Mouse (Mus musculus): ENCODE measurements around the gene Prss42. TPM values are rescaled to one million over a fixed set of nuclear protein-coding genes. Genes with fewer than 3 reads are reported as not detected.
A peak's percentile ranks its signal among the peaks of the same experiment; 100 is the strongest.

Prss42 gene
- polyA plus RNA-seq (2015; fragmentation: Nextera tagmentation; extraction: Ambion mirVana), result not detected in 2 replicates

- Histone ChIP-seq H3K4me3 (replicated peaks) (no peak within 1 kb of the TSS), H3K36me3 (no peaks in the 10 kb centered on the region), H3K9ac (no peak within 1 kb of the TSS), H3K27ac (replicated peaks) (no peak within 1 kb of the TSS), H3K27me3 (no peaks in the 10 kb centered on the region), H3K4me2 (replicated peaks) (no peak within 1 kb of the TSS), H3K9me3 (replicated peaks) (no peaks in the 10 kb centered on the region), H3K4me1 (no peaks in the 10 kb centered on the region)
- 91% methylated on average over 14 of the region's 14 CpGs for WGBS
- no peak for ATAC-seq (ENCODE audit: insufficient number of reproducible peaks, low FRiP score, low TSS enrichment, low read depth)
These were observed at the start of gene Prss42 for GRCm38 (mm10) chr9:110797866-110798265. Gene Prss42 (plus strand): TSS chr9:110798166.

- no peaks in the 10 kb centered on the region for H3K36me3 ChIP-seq
- ATAC-seq (ENCODE audit: insufficient number of reproducible peaks, low FRiP score, low TSS enrichment, low read depth), result no peak
- peaks cover 49% of the 10 kb centered on the region for H3K4me1 ChIP-seq
- 58% methylated on average over 2 of the region's 2 CpGs for WGBS
- no peak overlapping the region for H3K9ac ChIP-seq
- H3K27ac ChIP-seq (replicated peaks), result no peak overlapping the region
- H3K4me3 ChIP-seq (replicated peaks), result no peak overlapping the region
- H3K4me2 ChIP-seq (replicated peaks), result no peak overlapping the region
- peaks cover 14% of the 10 kb centered on the region; the same call in 1 of the 2 replicates for H3K27me3 ChIP-seq
- H3K9me3 ChIP-seq (replicated peaks), result no peaks in the 10 kb centered on the region
These were observed 49.5 kb upstream of the Prss42 start for GRCm38 (mm10) chr9:110748451-110748850.

- H3K27ac ChIP-seq (replicated peaks), result peak overlapping the region; percentile 56
- H3K9me3 ChIP-seq (replicated peaks), result no peaks in the 10 kb centered on the region
- H3K4me2 ChIP-seq (replicated peaks), result peak overlapping the region; percentile 10; the same call in 1 of the 2 replicates
- 11% methylated on average over 14 of the region's 14 CpGs for WGBS
- H3K9ac ChIP-seq, result no peak overlapping the region
- H3K4me3 ChIP-seq (replicated peaks), result no peak overlapping the region
- peaks cover 46% of the 10 kb centered on the region for H3K4me1 ChIP-seq
- H3K36me3 ChIP-seq, result no peaks in the 10 kb centered on the region
- H3K27me3 ChIP-seq, result peaks cover 3% of the 10 kb centered on the region; the same call in 1 of the 2 replicates
- ATAC-seq (ENCODE audit: insufficient number of reproducible peaks, low FRiP score, low TSS enrichment, low read depth), result peak; percentile 62
These were observed 47.4 kb upstream of the Prss42 start for GRCm38 (mm10) chr9:110750404-110751187.

GRCm38 (mm10) chr9:110751412-110751811 lies 46.6 kb upstream of the Prss42 start:
- Histone ChIP-seq H3K9ac (no peak overlapping the region), H3K4me2 (replicated peaks) (peak overlapping the region; percentile 10; the same call in 1 of the 2 replicates), H3K4me1 (peaks cover 39% of the 10 kb centered on the region), H3K9me3 (replicated peaks) (no peaks in the 10 kb centered on the region), H3K27ac (replicated peaks) (peak overlapping the region; percentile 56), H3K36me3 (no peaks in the 10 kb centered on the region), H3K4me3 (replicated peaks) (no peak overlapping the region), H3K27me3 (peaks cover 3% of the 10 kb centered on the region; the same call in 1 of the 2 replicates)
- WGBS, result 85% methylated on average over 5 of the region's 5 CpGs
- no peak for ATAC-seq (ENCODE audit: insufficient number of reproducible peaks, low FRiP score, low TSS enrichment, low read depth)

GRCm38 (mm10) chr9:110752917-110753435 lies 45.0 kb upstream of the Prss42 start:
- Histone ChIP-seq H3K4me2 (replicated peaks) (no peak overlapping the region), H3K4me1 (peaks cover 33% of the 10 kb centered on the region), H3K36me3 (no peaks in the 10 kb centered on the region), H3K27ac (replicated peaks) (no peak overlapping the region), H3K4me3 (replicated peaks) (no peak overlapping the region), H3K9me3 (replicated peaks) (no peaks in the 10 kb centered on the region), H3K9ac (no peak overlapping the region), H3K27me3 (peaks cover 3% of the 10 kb centered on the region; the same call in 1 of the 2 replicates)
- 79% methylated on average over 4 of the region's 4 CpGs for WGBS
- no peak for ATAC-seq (ENCODE audit: insufficient number of reproducible peaks, low FRiP score, low TSS enrichment, low read depth)

- H3K9me3 ChIP-seq (replicated peaks), result no peaks in the 10 kb centered on the region
- ATAC-seq (ENCODE audit: insufficient number of reproducible peaks, low FRiP score, low TSS enrichment, low read depth), result no peak
- no peak overlapping the region for H3K4me3 ChIP-seq (replicated peaks)
- no peaks in the 10 kb centered on the region for H3K36me3 ChIP-seq
- H3K4me1 ChIP-seq, result peaks cover 41% of the 10 kb centered on the region
- H3K27me3 ChIP-seq, result peaks cover 3% of the 10 kb centered on the region; the same call in 1 of the 2 replicates
- no peak overlapping the region for H3K27ac ChIP-seq (replicated peaks)
- H3K4me2 ChIP-seq (replicated peaks), result no peak overlapping the region
- 81% methylated on average over 4 of the region's 4 CpGs for WGBS
- H3K9ac ChIP-seq, result no peak overlapping the region
These were observed 44.2 kb upstream of the Prss42 start for GRCm38 (mm10) chr9:110753773-110754172.

GRCm38 (mm10) chr9:110757816-110758215 lies 40.1 kb upstream of the Prss42 start:
- H3K36me3 ChIP-seq, result no peaks in the 10 kb centered on the region
- no peaks in the 10 kb centered on the region for H3K9me3 ChIP-seq (replicated peaks)
- no peak overlapping the region for H3K9ac ChIP-seq
- peaks cover 43% of the 10 kb centered on the region for H3K4me1 ChIP-seq
- peak overlapping the region; percentile 63; the same call in 1 of the 2 replicates for H3K27ac ChIP-seq (replicated peaks)
- H3K4me3 ChIP-seq (replicated peaks), result no peak overlapping the region
- H3K4me2 ChIP-seq (replicated peaks), result no peak overlapping the region
- H3K27me3 ChIP-seq, result no peaks in the 10 kb centered on the region
- 60% methylated on average over 5 of the region's 5 CpGs for WGBS
- peak; percentile 76; the same call in 1 of the 2 replicates for ATAC-seq (ENCODE audit: insufficient number of reproducible peaks, low FRiP score, low TSS enrichment, low read depth)

- H3K4me1 ChIP-seq, result peaks cover 44% of the 10 kb centered on the region
- ATAC-seq (ENCODE audit: insufficient number of reproducible peaks, low FRiP score, low TSS enrichment, low read depth), result peak; percentile 51; the same call in 1 of the 2 replicates
- H3K27me3 ChIP-seq, result no peaks in the 10 kb centered on the region
- H3K36me3 ChIP-seq, result no peaks in the 10 kb centered on the region
- 47% methylated on average over 8 of the region's 8 CpGs for WGBS
- H3K9me3 ChIP-seq (replicated peaks), result no peaks in the 10 kb centered on the region
- no peak overlapping the region for H3K9ac ChIP-seq
- H3K27ac ChIP-seq (replicated peaks), result peak overlapping the region; percentile 63
- no peak overlapping the region for H3K4me2 ChIP-seq (replicated peaks)
- H3K4me3 ChIP-seq (replicated peaks), result no peak overlapping the region
These were observed 39.4 kb upstream of the Prss42 start for GRCm38 (mm10) chr9:110758605-110759004.

- WGBS, result 65% methylated on average over 2 of the region's 2 CpGs
- Histone ChIP-seq H3K4me3 (replicated peaks) (no peak overlapping the region), H3K9me3 (replicated peaks) (no peaks in the 10 kb centered on the region), H3K36me3 (no peaks in the 10 kb centered on the region), H3K4me1 (peaks cover 48% of the 10 kb centered on the region), H3K27ac (replicated peaks) (peak overlapping the region; percentile 63), H3K27me3 (no peaks in the 10 kb centered on the region), H3K4me2 (replicated peaks) (no peak overlapping the region), H3K9ac (no peak overlapping the region)
- no peak for ATAC-seq (ENCODE audit: insufficient number of reproducible peaks, low FRiP score, low TSS enrichment, low read depth)
These were observed 38.7 kb upstream of the Prss42 start for GRCm38 (mm10) chr9:110759265-110759664.

GRCm38 (mm10) chr9:110760886-110761285 lies 37.1 kb upstream of the Prss42 start:
- Histone ChIP-seq H3K4me1 (peaks cover 52% of the 10 kb centered on the region), H3K36me3 (no peaks in the 10 kb centered on the region), H3K9ac (no peak overlapping the region), H3K9me3 (replicated peaks) (no peaks in the 10 kb centered on the region), H3K27ac (replicated peaks) (peak overlapping the region; percentile 80), H3K27me3 (no peaks in the 10 kb centered on the region), H3K4me3 (replicated peaks) (no peak overlapping the region), H3K4me2 (replicated peaks) (no peak overlapping the region)
- 63% methylated on average over 8 of the region's 8 CpGs for WGBS
- no peak for ATAC-seq (ENCODE audit: insufficient number of reproducible peaks, low FRiP score, low TSS enrichment, low read depth)

GRCm38 (mm10) chr9:110762763-110763162 lies 35.2 kb upstream of the Prss42 start:
- no peak overlapping the region for H3K9ac ChIP-seq
- H3K4me2 ChIP-seq (replicated peaks), result no peak overlapping the region
- no peaks in the 10 kb centered on the region for H3K9me3 ChIP-seq (replicated peaks)
- no peak overlapping the region for H3K4me3 ChIP-seq (replicated peaks)
- H3K27me3 ChIP-seq, result no peaks in the 10 kb centered on the region
- H3K36me3 ChIP-seq, result no peaks in the 10 kb centered on the region
- WGBS, result 70% methylated on average over 10 of the region's 10 CpGs
- H3K4me1 ChIP-seq, result peaks cover 52% of the 10 kb centered on the region
- peak overlapping the region; percentile 80; the same call in 1 of the 2 replicates for H3K27ac ChIP-seq (replicated peaks)
- no peak for ATAC-seq (ENCODE audit: insufficient number of reproducible peaks, low FRiP score, low TSS enrichment, low read depth)
